18 mouse cellular contexts compared by ENCODE assay signal in genomic region chr17:84107946-84108686, GRCm38 (mm10).
DNase-seq lines count a peak whose midpoint lies in the region; TF ChIP-seq lines count a peak whose summit lies in the region.
"Had no signal": no experiment of that assay in that cellular context is flagged by ENCODE, and none has a peak within 500 bp of the region (broad histone marks: within the 10 kb centered on the region; RNA-seq: fewer than 3 reads in every experiment).

No protein-coding gene starts in this region.

- peak overlapping the region; percentile 18; the same call in 1 of the 2 replicates for H3K27ac ChIP-seq in layer of hippocampus, adult 2 months
- peak overlapping the region; percentile 33; the same call in 1 of the 2 replicates for H3K27ac ChIP-seq in limb, embryonic 10.5 days
- H3K27ac ChIP-seq: hindbrain, embryonic 14.5 days; limb, embryonic 13.5 days; neural tube, embryonic 13.5 days had no signal

- DNase-seq in layer of hippocampus, adult 2 months (ENCODE audit: low spot score in 2 of 2) = no peak
- DNase-seq in layer of hippocampus, postnatal 36 days = no peak
- peak; percentile 1 for DNase-seq in thymus, postnatal 0 days (ENCODE audit: low spot score)
- no peak for DNase-seq in thymus, postnatal 4 days
- DNase-seq in limb, embryonic 10.5 days (ENCODE audit: low spot score) = no peak
- no peak for DNase-seq in adrenal gland, adult 8-10 months
- no peak for DNase-seq in MN1 (ENCODE audit: low spot score)
- DNase-seq: cerebellum, adult 11 months; cerebellum, postnatal 36 days; kidney, adult 11 months; kidney, postnatal 10 days; layer of hippocampus, adult 9-11 months; lung, embryonic 14.5 days; right cerebral cortex, postnatal 25 days had no signal

- no peaks in the 10 kb centered on the region for H3K9me3 ChIP-seq in limb, embryonic 10.5 days (replicated peaks)
- H3K9me3 ChIP-seq: limb, embryonic 13.5 days; megakaryocyte, embryonic 14.5 days; neural tube, embryonic 13.5 days had no signal

- no peaks in the 10 kb centered on the region for H3K27me3 ChIP-seq in limb, embryonic 10.5 days (ENCODE audit: low read depth, poor library complexity, severe bottlenecking)
- H3K27me3 ChIP-seq: limb, embryonic 13.5 days; neural tube, embryonic 13.5 days had no signal

- no peaks in the 10 kb centered on the region for H3K36me3 ChIP-seq in limb, embryonic 10.5 days
- H3K36me3 ChIP-seq: limb, embryonic 13.5 days; neural tube, embryonic 13.5 days had no signal

- no peak overlapping the region for H3K4me3 ChIP-seq in layer of hippocampus, adult 2 months
- H3K4me3 ChIP-seq in limb, embryonic 10.5 days = no peak overlapping the region
- H3K4me3 ChIP-seq: limb, embryonic 13.5 days; megakaryocyte, embryonic 14.5 days; neural tube, embryonic 13.5 days had no signal

- 89% methylated on average over 8 of the region's 8 CpGs for WGBS in limb, embryonic 10.5 days

- TF ChIP-seq CTCF in layer of hippocampus, adult 2 months (conservative IDR thresholded peaks at IDR 0.05) = no peak

- peaks cover 44% of the 10 kb centered on the region for H3K4me1 ChIP-seq in limb, embryonic 10.5 days
